Mouse (Mus musculus) embryonic facial prominence, embryonic 10.5 days (tissue): ENCODE results near the gene Tinf2. TPM values are rescaled to one million over a fixed set of nuclear protein-coding genes. Genes with fewer than 3 reads are reported as not detected.

Experiments used
- DNase-seq: peaks from one replicate; pipeline ENCODE4 v3.0.0-alpha.2; 2017; ENCODE audit warnings: low spot score
- H3K27ac ChIP-seq: fragments of 300-500 bp; sonication (generic); replicated peaks from 2 replicates; pipeline ENCODE4 v1.5.1; 2016; ENCODE audit warnings: mild to moderate bottlenecking
- H3K27me3 ChIP-seq: fragments of 300-500 bp; sonication (generic); replicated peaks from 2 replicates; pipeline ENCODE4 v1.6.1; 2016; ENCODE audit warnings: low read depth, mild to moderate bottlenecking; ENCODE audit not compliant: poor library complexity, severe bottlenecking
- H3K36me3 ChIP-seq: fragments of 300-500 bp; sonication (generic); replicated peaks from 2 replicates; pipeline ENCODE4 v1.6.1; 2016; ENCODE audit warnings: mild to moderate bottlenecking, moderate library complexity
- H3K4me1 ChIP-seq: fragments of 300-500 bp; sonication (generic); 2 replicates; pipeline ENCODE4 v1.6.1; 2016
- H3K4me3 ChIP-seq: fragments of 300-500 bp; sonication (generic); 2 replicates; pipeline ENCODE4 v1.5.1; 2016; ENCODE audit warnings: mild to moderate bottlenecking, moderate library complexity
- H3K9me3 ChIP-seq: fragments of 300-500 bp; sonication (generic); 2 replicates; pipeline ENCODE4 v1.6.1; 2016; ENCODE audit warnings: mild to moderate bottlenecking
- WGBS: fragments of 180-500 bp; shearing (Covaris S2); methylation state at CpG from one replicate; pipeline ENCODE4 v1.1.7; 2016; 5-methylcytosine and 5-hydroxymethylcytosine counted together
- polyA plus RNA-seq: library from polyadenylated mRNA; unstranded; fragments of >200 nt; fragmentation: Nextera tagmentation; extraction: Ambion mirVana; gene quantifications from 2 replicates; pipeline ENCODE4 v1.2.1, GENCODE M21; 2016

Gene Tinf2
- polyA plus RNA-seq, result 65.8 and 69.2 TPM in 2 replicates

- Histone ChIP-seq H3K4me1 (peaks cover 17% of the 10 kb centered on the region), H3K36me3 (peaks cover 42% of the 10 kb centered on the region), H3K9me3 (no peaks in the 10 kb centered on the region), H3K27me3 (no peaks in the 10 kb centered on the region), H3K4me3 (peak within 1 kb of the TSS; percentile 85), H3K27ac (peak within 1 kb of the TSS; percentile 92)
- peak; percentile 97 for DNase-seq
- under 1% methylated on average over 66 of the region's 66 CpGs for WGBS
Measured at GRCm38 (mm10) chr14:55681160-55682117, at the start of gene Tinf2. Tinf2 (minus strand) TSS chr14:55681820.

- 88% methylated on average over 7 of the region's 7 CpGs for WGBS
Measured at GRCm38 (mm10) chr14:55730531-55731032, 49.0 kb upstream of the Tinf2 start.

GRCm38 (mm10) chr14:55730116-55730515 is 48.5 kb upstream of the Tinf2 start:
- H3K4me3 ChIP-seq, result no peak overlapping the region
- H3K36me3 ChIP-seq, result no peaks in the 10 kb centered on the region
- 0 out of 2 replicates have a peak, but pooled peaks cover 3% of the 10 kb centered on the region for H3K27me3 ChIP-seq
- no peaks in the 10 kb centered on the region for H3K4me1 ChIP-seq
- WGBS, result 78% methylated on average over 7 of the region's 7 CpGs
- no peak for DNase-seq
- no peaks in the 10 kb centered on the region for H3K9me3 ChIP-seq
- H3K27ac ChIP-seq, result no peak overlapping the region

More at GRCm38 (mm10) chr14:55730531-55731032, 49.0 kb upstream of the Tinf2 start:
- Histone ChIP-seq H3K36me3 (no peaks in the 10 kb centered on the region), H3K9me3 (no peaks in the 10 kb centered on the region), H3K27me3 (0 out of 2 replicates have a peak, but pooled peaks cover 3% of the 10 kb centered on the region), H3K4me1 (no peaks in the 10 kb centered on the region), H3K27ac (no peak overlapping the region), H3K4me3 (no peak overlapping the region)
- no peak for DNase-seq

GRCm38 (mm10) chr14:55727889-55728685 is 46.5 kb upstream of the Tinf2 start:
- H3K9me3 ChIP-seq, result no peaks in the 10 kb centered on the region
- no peaks in the 10 kb centered on the region for H3K4me1 ChIP-seq
- no peak overlapping the region for H3K27ac ChIP-seq
- H3K27me3 ChIP-seq, result 0 out of 2 replicates have a peak, but pooled peaks cover 3% of the 10 kb centered on the region
- no peak overlapping the region for H3K4me3 ChIP-seq
- no peak for DNase-seq
- 74% methylated on average over 8 of the region's 8 CpGs for WGBS
- no peaks in the 10 kb centered on the region for H3K36me3 ChIP-seq

GRCm38 (mm10) chr14:55726261-55726660 is 44.6 kb upstream of the Tinf2 start:
- H3K4me1 ChIP-seq, result peaks cover 10% of the 10 kb centered on the region
- H3K27ac ChIP-seq, result no peak overlapping the region
- no peaks in the 10 kb centered on the region for H3K36me3 ChIP-seq
- 0 out of 2 replicates have a peak, but pooled peaks cover 3% of the 10 kb centered on the region for H3K27me3 ChIP-seq
- no peaks in the 10 kb centered on the region for H3K9me3 ChIP-seq
- no peak overlapping the region for H3K4me3 ChIP-seq
- DNase-seq, result no peak

GRCm38 (mm10) chr14:55724411-55724871 is 42.8 kb upstream of the Tinf2 start:
- H3K27ac ChIP-seq, result no peak overlapping the region
- DNase-seq, result no peak
- WGBS, result 72% methylated on average over 8 of the region's 8 CpGs
- no peaks in the 10 kb centered on the region for H3K9me3 ChIP-seq
- H3K36me3 ChIP-seq, result peaks cover 8% of the 10 kb centered on the region
- no peaks in the 10 kb centered on the region for H3K27me3 ChIP-seq
- H3K4me1 ChIP-seq, result peaks cover 17% of the 10 kb centered on the region
- H3K4me3 ChIP-seq, result no peak overlapping the region

- H3K27me3 ChIP-seq, result no peaks in the 10 kb centered on the region
- no peak overlapping the region for H3K4me3 ChIP-seq
- DNase-seq, result no peak
- WGBS, result 92% methylated on average over 7 of the region's 7 CpGs
- H3K9me3 ChIP-seq, result no peaks in the 10 kb centered on the region
- no peak overlapping the region for H3K27ac ChIP-seq
- peaks cover 17% of the 10 kb centered on the region for H3K4me1 ChIP-seq
- H3K36me3 ChIP-seq, result peaks cover 18% of the 10 kb centered on the region
Measured at GRCm38 (mm10) chr14:55723433-55723832, 41.8 kb upstream of the Tinf2 start.

GRCm38 (mm10) chr14:55722438-55722945 is 40.9 kb upstream of the Tinf2 start:
- H3K27ac ChIP-seq, result peak overlapping the region; percentile 91
- H3K4me1 ChIP-seq, result peaks cover 18% of the 10 kb centered on the region
- peaks cover 26% of the 10 kb centered on the region for H3K36me3 ChIP-seq
- no peaks in the 10 kb centered on the region for H3K9me3 ChIP-seq
- no peaks in the 10 kb centered on the region for H3K27me3 ChIP-seq
- 45% methylated on average over 8 of the region's 8 CpGs for WGBS
- H3K4me3 ChIP-seq, result peak overlapping the region; percentile 83
- no peak for DNase-seq

- WGBS, result under 1% methylated on average over 50 of the region's 50 CpGs
- Histone ChIP-seq H3K27me3 (no peaks in the 10 kb centered on the region), H3K9me3 (no peaks in the 10 kb centered on the region), H3K4me3 (peak within 1 kb of the TSS; percentile 83), H3K4me1 (peaks cover 24% of the 10 kb centered on the region), H3K36me3 (peaks cover 32% of the 10 kb centered on the region), H3K27ac (peak within 1 kb of the TSS; percentile 91)
- DNase-seq, result peak; percentile 96
Measured at GRCm38 (mm10) chr14:55721700-55722437, 40.2 kb upstream of the Tinf2 start, which contains the start of gene Rabggta. Rabggta (minus strand) TSS chr14:55722263.

- DNase-seq, result no peak
- Histone ChIP-seq H3K36me3 (peaks cover 40% of the 10 kb centered on the region), H3K4me3 (peak overlapping the region; percentile 83), H3K4me1 (peaks cover 26% of the 10 kb centered on the region), H3K27ac (peak overlapping the region; percentile 91; the same call in 1 of the 2 replicates), H3K27me3 (no peaks in the 10 kb centered on the region), H3K9me3 (no peaks in the 10 kb centered on the region)
- WGBS, result 76% methylated on average over 6 of the region's 6 CpGs
Measured at GRCm38 (mm10) chr14:55721076-55721475, 39.5 kb upstream of the Tinf2 start.

- 91% methylated on average over 12 of the region's 12 CpGs for WGBS
- no peaks in the 10 kb centered on the region for H3K9me3 ChIP-seq
- no peaks in the 10 kb centered on the region for H3K27me3 ChIP-seq
- peaks cover 41% of the 10 kb centered on the region for H3K36me3 ChIP-seq
- H3K27ac ChIP-seq, result no peak overlapping the region
- peak overlapping the region; percentile 83; the same call in 1 of the 2 replicates for H3K4me3 ChIP-seq
- no peak for DNase-seq
- peaks cover 26% of the 10 kb centered on the region for H3K4me1 ChIP-seq
Measured at GRCm38 (mm10) chr14:55720666-55721065, 39.0 kb upstream of the Tinf2 start.
